Mouse (Mus musculus) neural tube, postnatal 0 days (tissue): Measurements from ENCODE around the gene Npy1r. TPM values are rescaled to one million over a fixed set of nuclear protein-coding genes. Genes with fewer than 3 reads are reported as not detected.

Experiments used
- polyA plus RNA-seq: library from polyadenylated mRNA; unstranded; fragments of >200 nt; fragmentation: Nextera tagmentation; extraction: Ambion mirVana; gene quantifications from 2 replicates; pipeline ENCODE4 v1.2.1, GENCODE M21; 2015

Gene Npy1r
- polyA plus RNA-seq = 11.5 and 14.7 TPM in 2 replicates

GRCm38 (mm10) chr8:66696970-66697843 lies at the start of gene Npy1r:
Npy1r (plus strand) TSS chr8:66697192.

DNA sequence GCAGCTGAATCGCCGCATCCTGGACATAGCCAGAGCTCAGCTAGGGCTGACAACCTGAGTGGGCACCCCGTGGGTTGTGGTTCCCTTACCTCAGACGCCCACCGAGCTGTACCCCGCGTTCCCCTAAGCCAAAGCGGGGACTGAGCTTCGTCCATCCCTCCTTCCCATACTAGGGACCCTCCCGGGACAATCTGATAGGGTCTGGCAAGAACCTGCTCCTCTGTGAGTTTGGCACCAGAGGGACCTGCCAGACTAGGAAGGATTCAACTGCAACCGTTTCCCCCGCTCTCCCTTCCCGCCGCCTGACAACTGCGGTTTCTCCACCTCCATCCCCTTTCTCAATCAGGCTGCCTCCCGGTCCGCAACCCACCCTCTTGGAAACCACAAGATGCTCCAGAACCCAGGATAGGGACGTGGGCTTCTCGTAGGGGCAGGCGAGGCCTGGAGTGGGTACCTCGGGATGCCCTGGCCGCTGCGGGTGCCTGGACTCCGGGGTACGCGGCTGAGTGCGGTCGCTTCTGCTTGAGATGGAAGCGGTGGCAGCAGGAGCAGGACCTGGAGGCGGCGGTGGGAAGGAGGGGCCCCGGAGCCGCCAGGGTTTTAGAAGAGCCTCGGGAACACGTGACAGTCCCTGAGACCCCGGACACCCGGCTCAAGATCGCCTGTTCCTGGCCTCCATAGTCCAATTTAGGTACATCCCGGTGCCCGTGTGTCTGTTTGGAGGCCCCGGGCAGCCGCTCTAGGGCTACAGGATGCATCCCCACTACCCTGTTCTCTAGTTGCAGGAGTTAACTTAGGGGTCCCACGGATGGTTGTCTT lies 9.3 kb upstream of the Npy1r start, which contains the start of gene Npy5r:
Gene Npy5r, minus strand, starts transcription at position 618 of the 819 bp plus-strand sequence.

Other genes with a start within 250 kb of the Npy1r start
- gene Tma16, start 210.7 kb upstream of the Npy1r start, polyA plus RNA-seq = 8.6 and 11.5 TPM in 2 replicates
- gene Tktl2, start 185.4 kb upstream of the Npy1r start, polyA plus RNA-seq = 0.04 TPM in 1 of 2 replicates, not detected in the other
- 3.5 and 3.8 TPM in 2 replicates for gene Npy5r, start 9.1 kb upstream of the Npy1r start, polyA plus RNA-seq
- gene Naf1, start 163.0 kb downstream of the Npy1r start, polyA plus RNA-seq = 3.5 and 3.9 TPM in 2 replicates